Mouse (Mus musculus): Measurements from ENCODE around the gene Kdm5b. TPM values are rescaled to one million over a fixed set of nuclear protein-coding genes. Genes with fewer than 3 reads are reported as not detected.

The Kdm5b gene
- polyA plus RNA-seq, 1 experiment from 2014 or later = 84.0 TPM

- Histone ChIP-seq H3K9ac (replicated peaks; ENCODE audit: low read length) (no peak overlapping the region), H3K9me3 (replicated peaks; ENCODE audit: control insufficient read depth, low read length) (no peaks in the 10 kb centered on the region), H3K4me3 (ENCODE audit: low read depth, low read length) (no peak overlapping the region), H3K4me1 (ENCODE audit: control insufficient read depth, insufficient read depth, low read length) (no peaks in the 10 kb centered on the region), H3K27ac (replicated peaks; ENCODE audit: low read depth, low read length) (no peak overlapping the region), H3K36me3 (replicated peaks; ENCODE audit: control insufficient read depth, insufficient read depth, low read depth, low read length) (no peaks in the 10 kb centered on the region), H3K4me2 (ENCODE audit: low read depth, low read length) (no peak overlapping the region), H3K27me3 (ENCODE audit: control insufficient read depth, insufficient read depth, low read length) (no peaks in the 10 kb centered on the region)
- ATAC-seq (replicated peaks; ENCODE audit: insufficient number of reproducible peaks, low FRiP score, low TSS enrichment, low read depth) = no peak
- DNase-seq (ENCODE audit: low spot score) = no peak
- 73% methylated on average over 5 of the region's 5 CpGs for WGBS
Measured at GRCm38 (mm10) chr1:134573932-134574315, 14.0 kb downstream of the Kdm5b start.

GRCm38 (mm10) chr1:134577384-134578120 is 17.6 kb downstream of the Kdm5b start:
- no peaks in the 10 kb centered on the region for H3K27me3 ChIP-seq (ENCODE audit: control insufficient read depth, insufficient read depth, low read length)
- H3K36me3 ChIP-seq (replicated peaks; ENCODE audit: control insufficient read depth, insufficient read depth, low read depth, low read length) = no peaks in the 10 kb centered on the region
- no peak overlapping the region for H3K4me3 ChIP-seq (ENCODE audit: low read depth, low read length)
- no peaks in the 10 kb centered on the region for H3K4me1 ChIP-seq (ENCODE audit: control insufficient read depth, insufficient read depth, low read length)
- ATAC-seq (replicated peaks; ENCODE audit: insufficient number of reproducible peaks, low FRiP score, low TSS enrichment, low read depth) (no peak), DNase-seq (ENCODE audit: low spot score) (no peak)
- no peaks in the 10 kb centered on the region for H3K9me3 ChIP-seq (replicated peaks; ENCODE audit: control insufficient read depth, low read length)
- H3K27ac ChIP-seq (replicated peaks; ENCODE audit: low read depth, low read length) = no peak overlapping the region
- WGBS = 83% methylated on average over 6 of the region's 6 CpGs
- H3K4me2 ChIP-seq (ENCODE audit: low read depth, low read length) = no peak overlapping the region
- no peak overlapping the region for H3K9ac ChIP-seq (replicated peaks; ENCODE audit: low read length)

GRCm38 (mm10) chr1:134580796-134581195 is 20.8 kb downstream of the Kdm5b start:
- H3K36me3 ChIP-seq (replicated peaks; ENCODE audit: control insufficient read depth, insufficient read depth, low read depth, low read length) = no peaks in the 10 kb centered on the region; the same call in 1 of the 2 replicates
- 96% methylated on average over 2 of the region's 2 CpGs for WGBS
- no peaks in the 10 kb centered on the region for H3K27me3 ChIP-seq (ENCODE audit: control insufficient read depth, insufficient read depth, low read length)
- no peaks in the 10 kb centered on the region for H3K4me1 ChIP-seq (ENCODE audit: control insufficient read depth, insufficient read depth, low read length)
- no peak overlapping the region for H3K9ac ChIP-seq (replicated peaks; ENCODE audit: low read length)
- H3K9me3 ChIP-seq (replicated peaks; ENCODE audit: control insufficient read depth, low read length) = no peaks in the 10 kb centered on the region
- no peak overlapping the region for H3K4me2 ChIP-seq (ENCODE audit: low read depth, low read length)
- H3K27ac ChIP-seq (replicated peaks; ENCODE audit: low read depth, low read length) = no peak overlapping the region
- DNase-seq (ENCODE audit: low spot score) = no peak
- no peak for ATAC-seq (replicated peaks; ENCODE audit: insufficient number of reproducible peaks, low FRiP score, low TSS enrichment, low read depth)
- no peak overlapping the region for H3K4me3 ChIP-seq (ENCODE audit: low read depth, low read length)

GRCm38 (mm10) chr1:134583560-134583959 is 23.6 kb downstream of the Kdm5b start:
- DNase-seq (ENCODE audit: low spot score) (no peak), ATAC-seq (replicated peaks; ENCODE audit: insufficient number of reproducible peaks, low FRiP score, low TSS enrichment, low read depth) (no peak)
- no peaks in the 10 kb centered on the region for H3K27me3 ChIP-seq (ENCODE audit: control insufficient read depth, insufficient read depth, low read length)
- H3K36me3 ChIP-seq (replicated peaks; ENCODE audit: control insufficient read depth, insufficient read depth, low read depth, low read length) = no peaks in the 10 kb centered on the region; the same call in 1 of the 2 replicates
- H3K4me2 ChIP-seq (ENCODE audit: low read depth, low read length) = no peak overlapping the region
- no peak overlapping the region for H3K27ac ChIP-seq (replicated peaks; ENCODE audit: low read depth, low read length)
- 80% methylated on average over 3 of the region's 3 CpGs for WGBS
- H3K4me3 ChIP-seq (ENCODE audit: low read depth, low read length) = no peak overlapping the region
- H3K4me1 ChIP-seq (ENCODE audit: control insufficient read depth, insufficient read depth, low read length) = no peaks in the 10 kb centered on the region
- H3K9me3 ChIP-seq (replicated peaks; ENCODE audit: control insufficient read depth, low read length) = no peaks in the 10 kb centered on the region
- H3K9ac ChIP-seq (replicated peaks; ENCODE audit: low read length) = no peak overlapping the region

GRCm38 (mm10) chr1:134589676-134590075 is 29.7 kb downstream of the Kdm5b start:
- no peaks in the 10 kb centered on the region; the same call in 1 of the 2 replicates for H3K36me3 ChIP-seq (replicated peaks; ENCODE audit: control insufficient read depth, insufficient read depth, low read depth, low read length)
- no peak overlapping the region for H3K9ac ChIP-seq (replicated peaks; ENCODE audit: low read length)
- no peak for DNase-seq (ENCODE audit: low spot score)
- no peaks in the 10 kb centered on the region for H3K4me1 ChIP-seq (ENCODE audit: control insufficient read depth, insufficient read depth, low read length)
- ATAC-seq (replicated peaks; ENCODE audit: insufficient number of reproducible peaks, low FRiP score, low TSS enrichment, low read depth) = no peak
- no peak overlapping the region for H3K27ac ChIP-seq (replicated peaks; ENCODE audit: low read depth, low read length)
- H3K9me3 ChIP-seq (replicated peaks; ENCODE audit: control insufficient read depth, low read length) = no peaks in the 10 kb centered on the region
- no peak overlapping the region for H3K4me2 ChIP-seq (ENCODE audit: low read depth, low read length)
- H3K27me3 ChIP-seq (ENCODE audit: control insufficient read depth, insufficient read depth, low read length) = no peaks in the 10 kb centered on the region
- H3K4me3 ChIP-seq (ENCODE audit: low read depth, low read length) = no peak overlapping the region

- Histone ChIP-seq H3K27ac (replicated peaks; ENCODE audit: low read depth, low read length) (no peak overlapping the region), H3K27me3 (ENCODE audit: control insufficient read depth, insufficient read depth, low read length) (no peaks in the 10 kb centered on the region), H3K4me2 (ENCODE audit: low read depth, low read length) (no peak overlapping the region), H3K9me3 (replicated peaks; ENCODE audit: control insufficient read depth, low read length) (no peaks in the 10 kb centered on the region), H3K9ac (replicated peaks; ENCODE audit: low read length) (no peak overlapping the region), H3K36me3 (replicated peaks; ENCODE audit: control insufficient read depth, insufficient read depth, low read depth, low read length) (peaks cover 7% of the 10 kb centered on the region), H3K4me1 (ENCODE audit: control insufficient read depth, insufficient read depth, low read length) (no peaks in the 10 kb centered on the region), H3K4me3 (ENCODE audit: low read depth, low read length) (no peak overlapping the region)
- ATAC-seq (replicated peaks; ENCODE audit: insufficient number of reproducible peaks, low FRiP score, low TSS enrichment, low read depth) (no peak), DNase-seq (ENCODE audit: low spot score) (no peak)
- WGBS = 88% methylated on average over 2 of the region's 2 CpGs
Measured at GRCm38 (mm10) chr1:134591773-134592172, 31.8 kb downstream of the Kdm5b start.

- no peak overlapping the region for H3K9ac ChIP-seq (replicated peaks; ENCODE audit: low read length)
- no peak overlapping the region for H3K27ac ChIP-seq (replicated peaks; ENCODE audit: low read depth, low read length)
- H3K36me3 ChIP-seq (replicated peaks; ENCODE audit: control insufficient read depth, insufficient read depth, low read depth, low read length) = peaks cover 22% of the 10 kb centered on the region
- H3K9me3 ChIP-seq (replicated peaks; ENCODE audit: control insufficient read depth, low read length) = no peaks in the 10 kb centered on the region
- H3K4me3 ChIP-seq (ENCODE audit: low read depth, low read length) = no peak overlapping the region
- 91% methylated on average over 9 of the region's 9 CpGs for WGBS
- H3K4me1 ChIP-seq (ENCODE audit: control insufficient read depth, insufficient read depth, low read length) = no peaks in the 10 kb centered on the region
- no peak for ATAC-seq (replicated peaks; ENCODE audit: insufficient number of reproducible peaks, low FRiP score, low TSS enrichment, low read depth)
- no peaks in the 10 kb centered on the region for H3K27me3 ChIP-seq (ENCODE audit: control insufficient read depth, insufficient read depth, low read length)
- H3K4me2 ChIP-seq (ENCODE audit: low read depth, low read length) = no peak overlapping the region
- DNase-seq (ENCODE audit: low spot score) = no peak
Measured at GRCm38 (mm10) chr1:134597339-134598054, 37.5 kb downstream of the Kdm5b start.

GRCm38 (mm10) chr1:134604086-134604485 is 44.1 kb downstream of the Kdm5b start:
- Histone ChIP-seq H3K9me3 (replicated peaks; ENCODE audit: control insufficient read depth, low read length) (no peaks in the 10 kb centered on the region), H3K27me3 (ENCODE audit: control insufficient read depth, insufficient read depth, low read length) (no peaks in the 10 kb centered on the region), H3K4me3 (ENCODE audit: low read depth, low read length) (no peak overlapping the region), H3K4me2 (ENCODE audit: low read depth, low read length) (no peak overlapping the region), H3K36me3 (replicated peaks; ENCODE audit: control insufficient read depth, insufficient read depth, low read depth, low read length) (peaks cover 12% of the 10 kb centered on the region), H3K4me1 (ENCODE audit: control insufficient read depth, insufficient read depth, low read length) (no peaks in the 10 kb centered on the region), H3K27ac (replicated peaks; ENCODE audit: low read depth, low read length) (no peak overlapping the region), H3K9ac (replicated peaks; ENCODE audit: low read length) (no peak overlapping the region)
- DNase-seq (ENCODE audit: low spot score) (no peak), ATAC-seq (replicated peaks; ENCODE audit: insufficient number of reproducible peaks, low FRiP score, low TSS enrichment, low read depth) (no peak)
- 96% methylated on average over 2 of the region's 2 CpGs for WGBS
